Mouse (Mus musculus) limb, embryonic 10.5 days (tissue): ENCODE results near the gene Trp53rka. TPM values are rescaled to one million over a fixed set of nuclear protein-coding genes. Genes with fewer than 3 reads are reported as not detected.
A peak's percentile ranks its signal among the peaks of the same experiment; 100 is the strongest.

Experiments used
- DNase-seq: peaks from one replicate; pipeline ENCODE4 v3.0.0-alpha.2; 2017; ENCODE audit warnings: low spot score
- H3K27ac ChIP-seq: fragments of 300-500 bp; sonication (generic); 2 replicates; pipeline ENCODE4 v1.5.1; 2016; ENCODE audit warnings: mild to moderate bottlenecking
- H3K27me3 ChIP-seq: fragments of 300-500 bp; sonication (generic); 2 replicates; pipeline ENCODE4 v1.6.1; 2016; ENCODE audit warnings: low read depth, mild to moderate bottlenecking; ENCODE audit not compliant: poor library complexity, severe bottlenecking
- H3K36me3 ChIP-seq: fragments of 300-500 bp; sonication (generic); 2 replicates; pipeline ENCODE4 v1.6.1; 2016; ENCODE audit warnings: mild to moderate bottlenecking, moderate library complexity
- H3K4me1 ChIP-seq: fragments of 300-500 bp; sonication (generic); 2 replicates; pipeline ENCODE4 v1.6.1; 2016
- H3K4me3 ChIP-seq: fragments of 300-500 bp; sonication (generic); 2 replicates; pipeline ENCODE4 v1.5.1; 2016; ENCODE audit warnings: mild to moderate bottlenecking, moderate library complexity
- H3K9me3 ChIP-seq: fragments of 300-500 bp; sonication (generic); replicated peaks from 2 replicates; pipeline ENCODE4 v1.6.1; 2016; ENCODE audit warnings: mild to moderate bottlenecking
- WGBS: fragments of 180-500 bp; shearing (Covaris S2); methylation state at CpG from one replicate; pipeline ENCODE4 v1.1.7; 2016; 5-methylcytosine and 5-hydroxymethylcytosine counted together
- polyA plus RNA-seq: library from polyadenylated mRNA; unstranded; fragments of >200 nt; fragmentation: Nextera tagmentation; extraction: Ambion mirVana; gene quantifications from 2 replicates; pipeline ENCODE4 v1.2.1, GENCODE M21; 2016

Trp53rka gene
- polyA plus RNA-seq, 1 experiment from 2014 or later, result 56.1 TPM

- no peak overlapping the region for H3K4me3 ChIP-seq
- H3K36me3 ChIP-seq, result no peaks in the 10 kb centered on the region
- H3K27ac ChIP-seq, result no peak overlapping the region
- H3K9me3 ChIP-seq, result no peaks in the 10 kb centered on the region
- peaks cover 45% of the 10 kb centered on the region for H3K27me3 ChIP-seq
- WGBS, result 84% methylated on average over 7 of the region's 7 CpGs
- no peak for DNase-seq
- peaks cover 7% of the 10 kb centered on the region for H3K4me1 ChIP-seq
These were observed 17.7 kb downstream of the Trp53rka start for GRCm38 (mm10) chr2:165475412-165475811.

- H3K9me3 ChIP-seq, result no peaks in the 10 kb centered on the region
- 4% methylated on average over 35 of the region's 35 CpGs for WGBS
- peak; percentile 59 for DNase-seq
- peak within 1 kb of the TSS; percentile 42 for H3K4me3 ChIP-seq
- H3K27ac ChIP-seq, result no peak within 1 kb of the TSS
- peaks cover 51% of the 10 kb centered on the region for H3K27me3 ChIP-seq
- H3K36me3 ChIP-seq, result no peaks in the 10 kb centered on the region
- peaks cover 16% of the 10 kb centered on the region for H3K4me1 ChIP-seq
These were observed 20.1 kb downstream of the Trp53rka start, which contains the start of gene Slc13a3 for GRCm38 (mm10) chr2:165473003-165473402. Slc13a3 (minus strand) TSS chr2:165473230.

GRCm38 (mm10) chr2:165471943-165472342 is 21.2 kb downstream of the Trp53rka start:
- WGBS, result 75% methylated on average over 11 of the region's 11 CpGs
- Histone ChIP-seq H3K4me1 (peaks cover 16% of the 10 kb centered on the region), H3K9me3 (no peaks in the 10 kb centered on the region), H3K27ac (no peak overlapping the region), H3K36me3 (no peaks in the 10 kb centered on the region), H3K4me3 (no peak overlapping the region), H3K27me3 (peaks cover 57% of the 10 kb centered on the region)
- no peak for DNase-seq

GRCm38 (mm10) chr2:165470167-165470566 is 23.0 kb downstream of the Trp53rka start:
- 31% methylated on average over 5 of the region's 5 CpGs for WGBS
- no peaks in the 10 kb centered on the region for H3K36me3 ChIP-seq
- H3K4me1 ChIP-seq, result peaks cover 16% of the 10 kb centered on the region
- no peak overlapping the region for H3K4me3 ChIP-seq
- peaks cover 63% of the 10 kb centered on the region for H3K27me3 ChIP-seq
- H3K9me3 ChIP-seq, result no peaks in the 10 kb centered on the region
- no peak for DNase-seq
- H3K27ac ChIP-seq, result no peak overlapping the region

GRCm38 (mm10) chr2:165467824-165468452 is 25.2 kb downstream of the Trp53rka start:
- Histone ChIP-seq H3K27me3 (peaks cover 44% of the 10 kb centered on the region), H3K4me3 (no peak overlapping the region), H3K4me1 (peaks cover 12% of the 10 kb centered on the region), H3K27ac (0 out of 2 replicates have a peak overlapping the region, but pooled peaks have one; percentile 16), H3K36me3 (no peaks in the 10 kb centered on the region), H3K9me3 (no peaks in the 10 kb centered on the region)
- WGBS, result 73% methylated on average over 15 of the region's 15 CpGs
- no peak for DNase-seq

GRCm38 (mm10) chr2:165459663-165460062 is 33.5 kb downstream of the Trp53rka start:
- no peak overlapping the region; the same call in 1 of the 2 replicates for H3K27ac ChIP-seq
- no peaks in the 10 kb centered on the region for H3K36me3 ChIP-seq
- H3K4me3 ChIP-seq, result no peak overlapping the region
- H3K4me1 ChIP-seq, result peaks cover 45% of the 10 kb centered on the region
- H3K27me3 ChIP-seq, result no peaks in the 10 kb centered on the region
- peak; percentile 52 for DNase-seq
- WGBS, result 19% methylated on average over 7 of the region's 7 CpGs
- no peaks in the 10 kb centered on the region for H3K9me3 ChIP-seq

GRCm38 (mm10) chr2:165458189-165458588 is 34.9 kb downstream of the Trp53rka start:
- H3K9me3 ChIP-seq, result no peaks in the 10 kb centered on the region
- no peaks in the 10 kb centered on the region for H3K36me3 ChIP-seq
- H3K27ac ChIP-seq, result no peak overlapping the region
- H3K27me3 ChIP-seq, result no peaks in the 10 kb centered on the region
- peaks cover 45% of the 10 kb centered on the region for H3K4me1 ChIP-seq
- 60% methylated on average over 5 of the region's 5 CpGs for WGBS
- DNase-seq, result no peak
- no peak overlapping the region for H3K4me3 ChIP-seq

- H3K36me3 ChIP-seq, result no peaks in the 10 kb centered on the region
- H3K27ac ChIP-seq, result no peak overlapping the region
- no peaks in the 10 kb centered on the region for H3K27me3 ChIP-seq
- DNase-seq, result no peak
- no peaks in the 10 kb centered on the region for H3K9me3 ChIP-seq
- 60% methylated on average over 2 of the region's 2 CpGs for WGBS
- H3K4me3 ChIP-seq, result no peak overlapping the region
- peaks cover 35% of the 10 kb centered on the region for H3K4me1 ChIP-seq
These were observed 36.4 kb downstream of the Trp53rka start for GRCm38 (mm10) chr2:165456710-165457109.

- WGBS, result 84% methylated on average over 12 of the region's 12 CpGs
These were observed 40.1 kb downstream of the Trp53rka start for GRCm38 (mm10) chr2:165452730-165453693.

GRCm38 (mm10) chr2:165448475-165448874 is 44.6 kb downstream of the Trp53rka start:
- no peak overlapping the region for H3K27ac ChIP-seq
- no peaks in the 10 kb centered on the region for H3K27me3 ChIP-seq
- 87% methylated on average over 9 of the region's 9 CpGs for WGBS
- DNase-seq, result no peak
- no peaks in the 10 kb centered on the region for H3K4me1 ChIP-seq
- no peaks in the 10 kb centered on the region for H3K9me3 ChIP-seq
- H3K4me3 ChIP-seq, result no peak overlapping the region
- H3K36me3 ChIP-seq, result no peaks in the 10 kb centered on the region

More at GRCm38 (mm10) chr2:165452730-165453693, 40.1 kb downstream of the Trp53rka start:
- H3K4me3 ChIP-seq, result no peak overlapping the region
- DNase-seq, result no peak
- H3K27me3 ChIP-seq, result no peaks in the 10 kb centered on the region
- no peak overlapping the region for H3K27ac ChIP-seq
- H3K4me1 ChIP-seq, result peaks cover 6% of the 10 kb centered on the region; the same call in 1 of the 2 replicates
- no peaks in the 10 kb centered on the region for H3K9me3 ChIP-seq
- H3K36me3 ChIP-seq, result no peaks in the 10 kb centered on the region

GRCm38 (mm10) chr2:165444861-165445260 is 48.3 kb downstream of the Trp53rka start:
- DNase-seq, result no peak
- Histone ChIP-seq H3K4me1 (no peaks in the 10 kb centered on the region), H3K27me3 (no peaks in the 10 kb centered on the region), H3K27ac (no peak overlapping the region), H3K9me3 (no peaks in the 10 kb centered on the region), H3K4me3 (no peak overlapping the region), H3K36me3 (no peaks in the 10 kb centered on the region)
- WGBS, result 82% methylated on average over 3 of the region's 3 CpGs

GRCm38 (mm10) chr2:165442981-165443380 is 50.1 kb downstream of the Trp53rka start:
- Histone ChIP-seq H3K9me3 (no peaks in the 10 kb centered on the region), H3K4me3 (no peak overlapping the region), H3K27ac (no peak overlapping the region), H3K36me3 (no peaks in the 10 kb centered on the region), H3K27me3 (no peaks in the 10 kb centered on the region), H3K4me1 (no peaks in the 10 kb centered on the region)
- no peak for DNase-seq
- WGBS, result 94% methylated on average over 10 of the region's 10 CpGs

GRCm38 (mm10) chr2:165441613-165442012 is 51.5 kb downstream of the Trp53rka start:
- DNase-seq, result no peak
- 70% methylated on average over 4 of the region's 4 CpGs for whole genome bisulfite sequencing
- Histone ChIP-seq H3K36me3 (no peaks in the 10 kb centered on the region), H3K27me3 (no peaks in the 10 kb centered on the region), H3K9me3 (no peaks in the 10 kb centered on the region), H3K4me3 (no peak overlapping the region), H3K27ac (no peak overlapping the region), H3K4me1 (no peaks in the 10 kb centered on the region)
